In the genomic region with DNA sequence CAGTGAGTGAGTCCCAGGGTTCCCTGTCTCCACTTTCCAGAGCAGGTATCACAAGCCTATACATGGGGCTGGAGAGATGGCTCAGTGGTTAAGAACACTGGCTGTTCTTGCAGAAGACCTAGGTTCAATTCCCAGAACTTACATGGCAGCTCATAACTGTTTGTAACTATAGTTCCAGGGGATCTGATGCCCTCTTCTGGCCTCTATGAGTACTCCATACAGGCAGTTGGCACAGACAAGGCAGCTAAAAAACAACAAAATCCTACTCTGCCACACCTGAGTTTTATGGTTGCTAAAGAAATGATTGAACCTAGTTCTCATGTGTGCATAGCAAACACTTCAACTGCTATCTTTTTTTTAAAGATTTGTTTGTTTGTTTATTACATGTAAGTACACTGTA, we compare ENCODE assay signal across 9 mouse cellular contexts. TPM values are rescaled to one million over a fixed set of nuclear protein-coding genes. Genes with fewer than 3 reads are reported as not detected.
DNase-seq lines count a peak whose midpoint lies in the region; ATAC-seq and TF ChIP-seq lines count a peak whose summit lies in the region.
"Had no signal": no experiment of that assay in that cellular context is flagged by ENCODE, and none has a peak within 500 bp of the region (broad histone marks: within the 10 kb centered on the region; RNA-seq: fewer than 3 reads in every experiment).

No protein-coding gene starts in this region.

- TF ChIP-seq RAD21 in CH12.LX (IDR thresholded peaks at IDR 0.05; ENCODE audit: low read depth, low read length) = no peak; the same call in 1 of the 2 replicates

- TF ChIP-seq EP300 in CH12.LX (IDR thresholded peaks at IDR 0.05; ENCODE audit: low read length) = no peak

- no peaks in the 10 kb centered on the region for H3K9me3 ChIP-seq in CH12.LX (replicated peaks; ENCODE audit: low read length)
- H3K9me3 ChIP-seq in intestine, postnatal 0 days (ENCODE audit: control insufficient read depth) = no peaks in the 10 kb centered on the region
- H3K9me3 ChIP-seq in forebrain, embryonic 16.5 days (ENCODE audit: control insufficient read depth, low read length) = no peaks in the 10 kb centered on the region
- H3K9me3 ChIP-seq: lung, embryonic 15.5 days had no signal

- no peaks in the 10 kb centered on the region for H3K4me1 ChIP-seq in kidney, adult 2 months (ENCODE audit: control insufficient read depth, insufficient read depth, low read length)
- no peaks in the 10 kb centered on the region for H3K4me1 ChIP-seq in CH12.LX (ENCODE audit: control insufficient read depth in 1 of 2, insufficient read depth in 2 of 2)
- H3K4me1 ChIP-seq in intestine, postnatal 0 days (replicated peaks; ENCODE audit: control insufficient read depth, insufficient read depth, low read length) = no peaks in the 10 kb centered on the region
- H3K4me1 ChIP-seq in forebrain, embryonic 16.5 days (replicated peaks; ENCODE audit: control insufficient read depth, insufficient read depth, low read length) = no peaks in the 10 kb centered on the region
- H3K4me1 ChIP-seq: lung, embryonic 15.5 days had no signal

- dilution Hi-C loops in CH12.LX (cut with MboI; ENCODE audit: extremely low pct_ligation_motif_present, extremely low pct_unique_long_range_greater_than_20kb, low sequenced_read_pairs) = no loop called here

- H3K4me3 ChIP-seq in kidney, adult 2 months (ENCODE audit: insufficient read depth, low read depth, low read length) = no peak overlapping the region
- H3K4me3 ChIP-seq in CH12.LX (replicated peaks in 1 of 3; ENCODE audit: low read depth in 2 of 3, low read length in 2 of 3, poor library complexity in 1 of 3) = no peak overlapping the region
- no peak overlapping the region for H3K4me3 ChIP-seq in intestine, postnatal 0 days (ENCODE audit: low read depth, low read length)
- no peak overlapping the region for H3K4me3 ChIP-seq in forebrain, embryonic 16.5 days (replicated peaks; ENCODE audit: low read length)
- H3K4me3 ChIP-seq: lung, embryonic 15.5 days had no signal

- H3K36me3 ChIP-seq in kidney, adult 2 months (ENCODE audit: control insufficient read depth, insufficient read depth, low read length) = peaks cover 3% of the 10 kb centered on the region
- peaks cover 43 to 84% of the 10 kb centered on the region in 2 experiments for H3K36me3 ChIP-seq in CH12.LX (replicated peaks in 1 of 2; ENCODE audit: control insufficient read depth in 1 of 2, insufficient read depth in 1 of 2, low read length in 1 of 2)
- peaks cover 24% of the 10 kb centered on the region for H3K36me3 ChIP-seq in intestine, postnatal 0 days (ENCODE audit: control insufficient read depth, insufficient read depth)
- peaks cover 11% of the 10 kb centered on the region for H3K36me3 ChIP-seq in forebrain, embryonic 16.5 days (ENCODE audit: control insufficient read depth, insufficient read depth)

- no peak overlapping the region for H3K27ac ChIP-seq in kidney, adult 2 months (ENCODE audit: insufficient read depth, low read depth, low read length)
- no peak overlapping the region for H3K27ac ChIP-seq in CH12.LX (ENCODE audit: insufficient read depth, low read depth)
- H3K27ac ChIP-seq in intestine, postnatal 0 days (ENCODE audit: low read depth, low read length) = no peak overlapping the region
- H3K27ac ChIP-seq in forebrain, embryonic 16.5 days (ENCODE audit: low read length) = no peak overlapping the region
- H3K27ac ChIP-seq: lung, embryonic 15.5 days had no signal

- H3K9ac ChIP-seq in CH12.LX (ENCODE audit: insufficient read depth, low read depth) = no peak overlapping the region
- H3K9ac ChIP-seq in intestine, postnatal 0 days (ENCODE audit: low read depth, low read length) = no peak overlapping the region
- no peak overlapping the region for H3K9ac ChIP-seq in forebrain, embryonic 16.5 days (replicated peaks; ENCODE audit: low read depth, low read length)
- H3K9ac ChIP-seq: lung, embryonic 15.5 days had no signal

- no peak for TF ChIP-seq POLR2A in kidney, adult 2 months (IDR thresholded peaks at IDR 0.05; ENCODE audit: low read depth, low read length)
- no peak for TF ChIP-seq POLR2A in CH12.LX (IDR thresholded peaks at IDR 0.05; ENCODE audit: low read depth, low read length)

- no peak for ATAC-seq in intestine, postnatal 0 days
- ATAC-seq in forebrain, embryonic 16.5 days = no peak

- TF ChIP-seq CTCF in kidney, adult 2 months (conservative IDR thresholded peaks at IDR 0.05; ENCODE audit: insufficient read depth, insufficient read length, low read depth, low read length) = 0 out of 2 replicates have a peak, but pooled peaks have one; percentile 7
- TF ChIP-seq CTCF in CH12.LX (conservative IDR thresholded peaks at IDR 0.05 in 1 of 2, IDR thresholded peaks at IDR 0.05 in 1 of 2; ENCODE audit: low read depth in 2 of 2, low read length in 2 of 2) = peak; percentile 26 to 54; a peak in 3 of 4 replicates
- TF ChIP-seq CTCF in intestine, postnatal 0 days (IDR thresholded peaks at IDR 0.05; ENCODE audit: low read depth) = peak; percentile 53

- no peaks in the 10 kb centered on the region for H3K27me3 ChIP-seq in kidney, adult 2 months (replicated peaks; ENCODE audit: control insufficient read depth, insufficient read depth, low read length)
- H3K27me3 ChIP-seq in CH12.LX (replicated peaks) = no peaks in the 10 kb centered on the region
- no peaks in the 10 kb centered on the region for H3K27me3 ChIP-seq in intestine, postnatal 0 days (replicated peaks; ENCODE audit: control insufficient read depth, insufficient read depth, low read length)
- no peaks in the 10 kb centered on the region for H3K27me3 ChIP-seq in forebrain, embryonic 16.5 days (replicated peaks; ENCODE audit: control insufficient read depth, insufficient read depth, low read length)
- H3K27me3 ChIP-seq: lung, embryonic 15.5 days had no signal

- H3K79me2 ChIP-seq in CH12.LX (replicated peaks; ENCODE audit: control insufficient read depth, extremely low read depth, insufficient read depth, poor library complexity, severe bottlenecking) = peaks cover 6% of the 10 kb centered on the region

- in situ Hi-C loops in CH12.LX (cut with MboI; ENCODE audit: low pct_ligation_motif_present, low pct_unique_long_range_greater_than_20kb, low sequenced_read_pairs) = no loop called here

- H3K4me2 ChIP-seq in CH12.LX (ENCODE audit: insufficient read depth, low read depth, poor library complexity, severe bottlenecking) = no peak overlapping the region
- H3K4me2 ChIP-seq in intestine, postnatal 0 days (replicated peaks; ENCODE audit: low read depth) = no peak overlapping the region
- H3K4me2 ChIP-seq in forebrain, embryonic 16.5 days (ENCODE audit: low read length) = no peak overlapping the region
- H3K4me2 ChIP-seq: lung, embryonic 15.5 days had no signal

- DNase-seq in kidney, adult 2 months = peak; percentile 12
- DNase-seq in kidney, adult 18-20 months = no peak
- DNase-seq in 3T3-L1 (ENCODE audit: low read depth, low spot score) (peak; percentile 57), CH12.LX (ENCODE audit: extremely low read depth) (no peak), MN1 (ENCODE audit: low spot score) (no peak)
- no peak for DNase-seq in urinary bladder, adult 18-20 months (ENCODE audit: low spot score in 2 of 2)

TF ChIP-seq in CH12.LX, 34 proteins besides CTCF, POLR2A, EP300 and RAD21:
- TF ChIP-seq CHD2 (IDR thresholded peaks at IDR 0.05; ENCODE audit: low read length) (no peak), SMC3 (IDR thresholded peaks at IDR 0.05; ENCODE audit: low read depth, low read length) (peak; percentile 33; the same call in 1 of the 2 replicates)

RNA-seq across cellular contexts. Expression of gene Rab10, which starts 56.2 kb away (rescaled TPM):
- polyA plus RNA-seq in kidney, adult 2 months (2012; rRNA removed) = 30.5 and 34.5 TPM in 2 replicates
- total RNA-seq in CH12.LX (2012; rRNA removed) (60.1 and 68.2 TPM in 2 replicates), CH12.LX (2014; rRNA removed) (91.8 and 109 TPM in 2 replicates)
- polyA plus RNA-seq in CH12.LX (2012; ENCODE audit: insufficient read length, low read depth) = 108 and 111 TPM in 2 replicates
- polyA plus RNA-seq in intestine, postnatal 0 days (2015; fragmentation: Nextera tagmentation; extraction: Ambion mirVana) = 47.0 and 50.1 TPM in 2 replicates
- polyA plus RNA-seq in forebrain, embryonic 16.5 days (2015; fragmentation: Nextera tagmentation; extraction: Ambion mirVana) = 135 and 155 TPM in 2 replicates

Comparison
In these comparisons a context has a peak if more than half of its experiments do, and no peak if none do; other contexts are left out.
1. DNase-seq: peak in kidney, adult 2 months (single experiment) and 3T3-L1 (single experiment); none in kidney, adult 18-20 months (single experiment), CH12.LX (single experiment), urinary bladder, adult 18-20 months (0 of 2) and MN1 (single experiment).
2. Peak in every context shown above with its lines, with median percentiles within 50 percentile points of each other: CTCF ChIP-seq.